Mouse (Mus musculus): Measurements from ENCODE around the gene Htr1f.

DNA sequence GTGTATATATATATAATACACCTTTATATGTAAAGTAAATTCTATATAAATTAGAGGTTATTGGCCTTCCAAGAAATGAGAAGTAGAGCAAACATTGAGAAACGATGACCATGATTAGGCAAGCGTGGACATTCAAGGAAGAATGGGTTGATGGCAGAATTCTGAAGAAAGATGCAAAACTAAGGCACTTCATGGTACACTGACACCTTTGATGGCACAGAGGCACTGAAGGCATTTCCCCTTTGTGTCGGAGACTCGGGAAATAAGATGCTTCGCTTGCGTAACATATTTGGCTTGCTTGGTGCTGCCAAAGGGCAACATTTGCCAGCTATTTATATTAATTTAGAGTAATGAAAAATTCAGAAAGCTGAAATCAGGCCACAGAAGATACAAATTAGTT is 118.1 kb downstream of the Htr1f start:
- TF ChIP-seq POLR2A (IDR thresholded peaks at IDR 0.05; ENCODE audit: control insufficient read depth, extremely low read depth, insufficient read depth, low read length, poor library complexity) (no peak), CTCF (IDR thresholded peaks at IDR 0.05; ENCODE audit: borderline replicate concordance, control insufficient read depth, extremely low read depth, insufficient read depth, low read length, poor library complexity) (no peak)
